Mouse (Mus musculus) MEL (cell line): ENCODE measurements around the gene Gm20388. TPM values are rescaled to one million over a fixed set of nuclear protein-coding genes. Genes with fewer than 3 reads are reported as not detected.

Source experiments
- DNase-seq: peaks from one replicate; pipeline ENCODE4 v3.0.0; 2011; ENCODE audit warnings: low read depth, low spot score
- H3K27ac ChIP-seq: 2 replicates; pipeline ENCODE4 v1.5.1; 2012; ENCODE audit warnings: low read depth, mild to moderate bottlenecking, control low read depth, low read length, moderate library complexity; ENCODE audit not compliant: control insufficient read depth
- H3K27me3 ChIP-seq, 2 experiments: fragments of 150-350 bp in 1 of 2; sonication (generic) in 1 of 2; 2 replicates each; pipeline ENCODE4 v1.6.1; 2012; ENCODE audit warnings: low read length in 2 of 2, mild to moderate bottlenecking in 2 of 2, improper control_type of control experiment in 1 of 2, moderate library complexity in 1 of 2; ENCODE audit not compliant: insufficient read depth in 2 of 2, control insufficient read depth in 1 of 2
- H3K36me3 ChIP-seq, 2 experiments: 2 replicates each; pipeline ENCODE4 v1.6.1; 2012 to 2014; ENCODE audit warnings: low read length in 2 of 2, improper control_type of control experiment in 1 of 2, inconsistent platforms in 1 of 2, mild to moderate bottlenecking in 1 of 2; ENCODE audit not compliant: insufficient read depth in 2 of 2, control insufficient read depth in 1 of 2
- H3K4me1 ChIP-seq, 2 experiments: fragments of 150-350 bp in 1 of 2; sonication (generic) in 1 of 2; 2 replicates each; pipeline ENCODE4 v1.6.1; 2012; ENCODE audit warnings: low read length in 2 of 2, improper control_type of control experiment in 1 of 2, mild to moderate bottlenecking in 1 of 2; ENCODE audit not compliant: insufficient read depth in 2 of 2, control insufficient read depth in 1 of 2
- H3K4me3 ChIP-seq, 2 experiments: fragments of 150-350 bp in 1 of 2; sonication (generic) in 1 of 2; 2 replicates each; pipeline ENCODE4 v1.5.1; 2012; ENCODE audit warnings: low read depth in 2 of 2, low read length in 2 of 2, mild to moderate bottlenecking in 2 of 2, moderate library complexity in 2 of 2, control low read depth in 1 of 2, improper control_type of control experiment in 1 of 2; ENCODE audit not compliant: control insufficient read depth in 1 of 2, insufficient read depth in 1 of 2
- H3K79me2 ChIP-seq: 2 replicates; pipeline ENCODE4 v1.6.1; 2012; ENCODE audit warnings: mild to moderate bottlenecking, low read length, moderate library complexity; ENCODE audit not compliant: control insufficient read depth, poor library complexity, insufficient read depth
- H3K9ac ChIP-seq: 2 replicates; pipeline ENCODE4 v1.6.1; 2012; ENCODE audit warnings: low read depth, mild to moderate bottlenecking, control low read depth, low read length, moderate library complexity; ENCODE audit not compliant: control insufficient read depth, poor library complexity, severe bottlenecking
- H3K9me3 ChIP-seq: fragments of 150-350 bp; sonication (generic); replicated peaks from 2 replicates; pipeline ENCODE4 v1.6.1; 2012; ENCODE audit warnings: mild to moderate bottlenecking, low read length, improper control_type of control experiment, moderate library complexity; ENCODE audit not compliant: insufficient read depth
- CHD2 ChIP-seq: IDR thresholded peaks from 2 replicates; pipeline ENCODE4 v1.6.1; 2011; ENCODE audit warnings: low read length, improper control_type of control experiment
- CTCF ChIP-seq, 3 experiments: IDR thresholded peaks in 2 of 3; conservative IDR thresholded peaks in 1 of 3; 2 replicates each; pipeline ENCODE4 v1.5.1; 2011 to 2012; ENCODE audit warnings: low read length in 3 of 3, low read depth in 2 of 3, mild to moderate bottlenecking in 2 of 3, improper control_type of control experiment in 1 of 3, inconsistent platforms in 1 of 3, mixed read lengths in 1 of 3, moderate library complexity in 1 of 3; ENCODE audit not compliant: control insufficient read depth in 1 of 3, insufficient read depth in 1 of 3, poor library complexity in 1 of 3, severe bottlenecking in 1 of 3
- E2F4 ChIP-seq: IDR thresholded peaks from 2 replicates; pipeline ENCODE4 v1.6.1; 2011; ENCODE audit warnings: low read depth, low read length, improper control_type of control experiment, borderline replicate concordance
- GABPA ChIP-seq: IDR thresholded peaks from 2 replicates; pipeline ENCODE4 v1.6.1; 2012; ENCODE audit warnings: low read depth, mild to moderate bottlenecking, inconsistent platforms, low read length, improper control_type of control experiment, moderate library complexity
- GATA1 ChIP-seq: IDR thresholded peaks from 2 replicates; pipeline ENCODE4 v1.6.1; 2011; ENCODE audit warnings: low read depth, low read length, improper control_type of control experiment
- KAT2A ChIP-seq: conservative IDR thresholded peaks from 2 replicates; pipeline ENCODE4 v1.6.1; 2012; ENCODE audit warnings: low read depth, low read length, improper control_type of control experiment, inconsistent platforms
- MAFK ChIP-seq: IDR thresholded peaks from 2 replicates; pipeline ENCODE4 v1.6.1; 2011; ENCODE audit warnings: low read depth, mild to moderate bottlenecking, low read length, improper control_type of control experiment, borderline replicate concordance
- MAX ChIP-seq: IDR thresholded peaks from 2 replicates; pipeline ENCODE4 v1.6.1; 2011; ENCODE audit warnings: low read length, improper control_type of control experiment
- MYC ChIP-seq: IDR thresholded peaks from 2 replicates; pipeline ENCODE4 v1.6.1; 2011; ENCODE audit warnings: low read depth, mild to moderate bottlenecking, low read length, improper control_type of control experiment, moderate library complexity
- NRF1 ChIP-seq: IDR thresholded peaks from 2 replicates; pipeline ENCODE4 v1.6.1; 2014; ENCODE audit warnings: low read depth, mild to moderate bottlenecking, inconsistent platforms, low read length, improper control_type of control experiment, moderate library complexity; ENCODE audit not compliant: poor library complexity, insufficient read depth, severe bottlenecking
- POLR2A ChIP-seq, 2 experiments: IDR thresholded peaks; 2 replicates each; pipeline ENCODE4 v1.6.1; 2011 to 2012; ENCODE audit warnings: low read length in 2 of 2, mild to moderate bottlenecking in 2 of 2, control low read depth in 1 of 2, improper control_type of control experiment in 1 of 2, low read depth in 1 of 2, moderate library complexity in 1 of 2; ENCODE audit not compliant: control insufficient read depth in 1 of 2, insufficient read depth in 1 of 2, poor library complexity in 1 of 2
- ZNF384 ChIP-seq: IDR thresholded peaks from 2 replicates; pipeline ENCODE4 v1.6.1; 2012; ENCODE audit warnings: low read depth, mild to moderate bottlenecking, inconsistent platforms, low read length, improper control_type of control experiment
- polyA plus RNA-seq, 2 experiments: library from polyadenylated mRNA; stranded (reverse) in 1 of 2; unstranded in 1 of 2; fragments of >175 nt in 1 of 2; fragments of >200 nt in 1 of 2; gene quantifications; 2 replicates each; pipeline versions ENCODE4 v1.2.1 to v1.2.4; 2012; ENCODE audit warnings: low replicate concordance in 2 of 2, low read depth in 1 of 2; ENCODE audit not compliant: insufficient read length in 2 of 2, insufficient read depth in 1 of 2, missing spikeins in 1 of 2
- total RNA-seq: library from RNA; depleted of rRNA; stranded (reverse); fragments of 300-350 nt; gene quantifications from 2 replicates; pipeline ENCODE4 v1.2.3, GENCODE M21; 2012

Gm20388 gene
- total and polyA plus RNA-seq, 3 experiments, result 11.1 to 17.8 TPM; not detected in 1

- no peak overlapping the region for H3K4me3 ChIP-seq
- no peak overlapping the region for H3K9ac ChIP-seq
- TF ChIP-seq ZNF384 (no peak), E2F4 (no peak), MAX (no peak), NRF1 (no peak)
- H3K27me3 ChIP-seq, result no peaks in the 10 kb centered on the region
- H3K4me1 ChIP-seq, result no peaks in the 10 kb centered on the region
- H3K27ac ChIP-seq, result no peak overlapping the region
- no peaks in the 10 kb centered on the region for H3K79me2 ChIP-seq
- no peak for DNase-seq
- no peaks in the 10 kb centered on the region for H3K9me3 ChIP-seq
- no peaks in the 10 kb centered on the region for H3K36me3 ChIP-seq
Measured at GRCm38 (mm10) chr8:120824638-120825037, 914.0 kb downstream of the Gm20388 start.

GRCm38 (mm10) chr8:120828279-120828678 is 917.6 kb downstream of the Gm20388 start:
- Histone ChIP-seq H3K27me3 (no peaks in the 10 kb centered on the region), H3K79me2 (no peaks in the 10 kb centered on the region), H3K9ac (no peak overlapping the region), H3K9me3 (no peaks in the 10 kb centered on the region), H3K4me1 (no peaks in the 10 kb centered on the region), H3K27ac (no peak overlapping the region), H3K4me3 (no peak overlapping the region), H3K36me3 (no peaks in the 10 kb centered on the region)
- peak; percentile 29 to 59 (median 58) for TF ChIP-seq CTCF (IDR thresholded peaks at IDR 0.05 in 2 of 3, conservative IDR thresholded peaks at IDR 0.05 in 1 of 3; ENCODE audit: control insufficient read depth in 1 of 3, insufficient read depth in 1 of 3, low read depth in 2 of 3, low read length in 3 of 3, poor library complexity in 1 of 3, severe bottlenecking in 1 of 3)
- TF ChIP-seq CHD2, result no peak
- peak; percentile 6 for DNase-seq

GRCm38 (mm10) chr8:120830661-120831060 is 920.0 kb downstream of the Gm20388 start:
- no peak overlapping the region for H3K27ac ChIP-seq
- H3K9ac ChIP-seq, result no peak overlapping the region
- H3K4me3 ChIP-seq, result no peak overlapping the region
- no peaks in the 10 kb centered on the region for H3K9me3 ChIP-seq
- H3K36me3 ChIP-seq, result no peaks in the 10 kb centered on the region
- H3K79me2 ChIP-seq, result no peaks in the 10 kb centered on the region
- H3K4me1 ChIP-seq, result no peaks in the 10 kb centered on the region
- TF ChIP-seq POLR2A (IDR thresholded peaks at IDR 0.05; ENCODE audit: control insufficient read depth in 1 of 2, insufficient read depth in 1 of 2, low read depth in 1 of 2, low read length in 2 of 2, poor library complexity in 1 of 2), result no peak
- no peak for TF ChIP-seq MYC
- TF ChIP-seq GABPA, result no peak
- no peak for TF ChIP-seq GATA1
- TF ChIP-seq E2F4, result no peak
- no peak for TF ChIP-seq MAFK
- TF ChIP-seq KAT2A, result no peak
- DNase-seq, result no peak
- no peaks in the 10 kb centered on the region for H3K27me3 ChIP-seq
